Mouse (Mus musculus): ENCODE data around the gene Kcnip3. TPM values are rescaled to one million over a fixed set of nuclear protein-coding genes. Genes with fewer than 3 reads are reported as not detected.

The Kcnip3 gene
- total RNA-seq (2023): not detected

DNA sequence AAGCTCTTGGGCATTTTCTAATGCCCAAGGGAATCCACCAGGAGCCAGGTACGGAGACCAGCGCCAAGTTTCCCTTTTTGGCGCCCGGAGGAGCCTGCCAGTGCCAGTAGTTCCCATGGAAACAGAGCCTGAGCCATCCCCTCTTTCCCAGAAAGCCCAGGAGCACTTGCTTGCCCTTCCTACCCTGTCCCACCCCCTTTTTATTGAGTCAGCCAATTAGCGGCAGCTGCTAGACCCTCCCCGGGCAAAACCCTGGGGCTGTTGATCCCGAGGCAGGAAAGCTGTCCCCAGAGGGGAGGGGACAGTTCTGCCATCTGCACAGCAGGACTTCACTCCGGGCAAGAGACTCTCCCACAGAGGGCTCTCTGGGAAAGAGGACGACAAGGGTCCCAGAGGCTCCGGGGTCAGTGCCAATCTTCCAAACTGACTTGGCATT lies at the start of gene Kcnip3:
Kcnip3 (minus strand) TSS at position 89 of the 436 bp plus-strand sequence.

DNA sequence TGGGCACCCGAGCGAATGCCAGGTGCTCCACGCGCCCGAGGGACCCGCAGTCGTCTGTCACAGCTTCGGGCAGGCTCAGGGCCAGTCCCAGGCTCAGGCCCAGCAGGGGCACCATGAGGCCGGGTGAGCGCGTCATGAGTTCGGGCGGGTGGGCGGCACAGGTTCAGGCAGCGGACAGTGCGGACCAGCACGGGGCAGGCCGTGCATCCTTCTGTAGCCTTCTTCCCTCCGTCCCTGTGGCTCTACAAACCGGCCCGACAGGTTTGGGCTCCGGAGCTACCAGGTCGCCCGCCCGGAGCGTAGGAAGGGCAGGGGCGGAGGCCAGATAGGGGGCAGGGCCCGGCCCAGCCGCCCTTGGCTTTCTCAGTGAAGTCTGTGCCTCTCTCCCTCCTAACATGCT lies 19.3 kb upstream of the Kcnip3 start, which contains the start of gene Prom2:
Prom2 (minus strand) TSS at position 283 of the 400 bp plus-strand sequence.

DNA sequence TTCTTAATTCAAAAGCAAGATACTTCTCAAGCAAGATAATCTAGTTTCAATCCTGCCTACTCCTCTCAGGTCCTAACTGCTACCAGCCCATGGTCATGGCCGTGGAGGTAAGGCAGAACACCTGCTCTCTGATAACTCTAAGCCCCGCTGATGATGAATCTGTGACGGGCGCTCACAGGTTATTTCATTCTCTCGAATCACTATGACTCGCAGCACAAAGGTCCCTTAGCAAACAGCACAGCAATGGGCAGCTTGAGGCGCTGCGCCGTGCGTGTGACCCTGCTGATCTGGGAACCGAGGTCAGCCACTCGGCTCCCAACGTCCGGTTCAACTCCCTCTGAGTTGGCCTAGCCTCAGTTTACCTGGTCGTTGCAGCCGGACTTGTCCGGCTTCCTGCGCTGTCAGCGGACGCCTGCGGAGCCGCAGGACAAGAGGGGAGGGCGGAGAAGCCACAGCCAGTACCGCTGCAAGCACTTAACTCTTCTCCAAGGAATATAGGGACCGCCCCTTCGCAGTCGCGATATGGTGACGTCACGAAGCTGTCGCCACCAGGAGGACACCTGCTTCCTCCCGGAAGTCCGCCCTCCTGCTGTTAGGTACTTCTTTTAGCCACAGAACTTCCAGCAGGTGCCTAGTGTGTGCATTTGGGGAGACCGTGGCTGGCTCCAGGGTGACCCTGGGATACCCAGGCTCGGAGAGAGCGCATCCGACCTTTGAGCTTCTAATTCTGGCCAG lies 77.7 kb downstream of the Kcnip3 start, which contains the start of gene Fahd2a:
Fahd2a (minus strand) TSS at position 511 of the 735 bp plus-strand sequence.

DNA sequence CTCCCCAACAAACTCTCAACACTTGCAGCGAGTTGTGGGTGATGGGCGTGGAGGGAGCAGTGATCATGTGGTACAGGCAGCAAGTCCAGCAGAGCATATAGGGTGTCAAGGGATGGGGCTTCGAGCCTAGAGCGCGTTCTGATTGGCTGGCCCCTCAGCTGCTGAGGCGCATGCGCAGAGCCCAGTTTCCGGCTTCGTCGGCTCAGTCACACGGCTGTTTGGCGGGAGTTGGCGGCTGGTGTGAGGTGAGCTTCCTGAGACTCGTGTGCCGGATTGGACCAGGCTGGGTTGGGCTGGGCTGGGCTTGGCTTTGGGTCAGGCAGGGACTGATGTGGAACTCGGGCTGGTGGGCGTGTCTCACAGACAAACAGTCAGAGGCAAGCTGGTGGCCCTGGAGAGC lies 96.9 kb downstream of the Kcnip3 start, which contains the start of gene Gpat2:
Gpat2 (plus strand) TSS at position 223 of the 400 bp plus-strand sequence.

Other genes starting within 250 kb of the Kcnip3 start
- 588 TPM for gene Dusp2, start 185.9 kb downstream of the Kcnip3 start, total RNA-seq (2023)
- 0.70 TPM for gene Astl, start 183.5 kb downstream of the Kcnip3 start, total RNA-seq (2023)
- gene Adra2b, start 158.9 kb downstream of the Kcnip3 start, total RNA-seq (2023): not detected
- not detected for gene Gpat2, start 96.9 kb downstream of the Kcnip3 start, total RNA-seq (2023)
- gene Fahd2a, start 77.5 kb downstream of the Kcnip3 start, total RNA-seq (2023): 13.0 TPM
- not detected for gene Prom2, start 19.4 kb upstream of the Kcnip3 start, total RNA-seq (2023)
- gene Zfp661, start 65.0 kb upstream of the Kcnip3 start, total RNA-seq (2023): 5.6 TPM
- gene Mrps5, start 65.1 kb upstream of the Kcnip3 start, total RNA-seq (2023): 118 TPM
- gene Mal, start 134.6 kb upstream of the Kcnip3 start, total RNA-seq (2023): not detected
- gene Mall, start 207.8 kb upstream of the Kcnip3 start, total RNA-seq (2023): not detected

Measured in CD8-positive naive resting alpha-beta T cell, adult 57 days (primary cell).